Mouse (Mus musculus) adrenal gland, postnatal 25 days (tissue): ENCODE data around the gene Ift57. TPM values are rescaled to one million over a fixed set of nuclear protein-coding genes. Genes with fewer than 3 reads are reported as not detected.

ENCODE experiments used
- DNase-seq: peaks from one replicate; pipeline ENCODE4 v3.0.0; 2021; ENCODE audit warnings: mixed read lengths
- total RNA-seq: library from RNA; stranded (reverse); gene quantifications from 2 replicates; pipeline ENCODE4 v1.2.3, GENCODE M21; 2021

Ift57 gene
- total RNA-seq, 1 experiment from 2014 or later = 34.9 TPM

DNA sequence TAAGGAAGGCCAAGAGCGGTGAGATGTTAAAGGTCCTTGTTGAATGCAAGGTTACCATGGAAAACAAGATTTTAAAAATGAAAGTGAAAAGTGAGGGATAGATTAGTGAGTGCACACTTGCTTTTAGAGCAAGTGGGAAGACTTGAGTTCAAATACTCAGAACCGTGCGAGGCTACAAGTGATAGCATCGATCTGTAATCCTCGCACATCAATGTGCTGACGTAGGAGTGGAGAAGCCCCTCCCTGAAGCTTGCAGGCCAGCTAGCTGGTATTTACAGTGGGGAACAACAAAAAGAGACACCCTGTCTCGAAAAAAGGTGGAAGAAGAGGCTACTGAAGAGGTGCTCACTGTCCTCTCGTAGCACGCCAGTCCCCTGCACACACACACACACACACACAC, 94.6 kb downstream of the Ift57 start:
- DNase-seq = no peak

DNA sequence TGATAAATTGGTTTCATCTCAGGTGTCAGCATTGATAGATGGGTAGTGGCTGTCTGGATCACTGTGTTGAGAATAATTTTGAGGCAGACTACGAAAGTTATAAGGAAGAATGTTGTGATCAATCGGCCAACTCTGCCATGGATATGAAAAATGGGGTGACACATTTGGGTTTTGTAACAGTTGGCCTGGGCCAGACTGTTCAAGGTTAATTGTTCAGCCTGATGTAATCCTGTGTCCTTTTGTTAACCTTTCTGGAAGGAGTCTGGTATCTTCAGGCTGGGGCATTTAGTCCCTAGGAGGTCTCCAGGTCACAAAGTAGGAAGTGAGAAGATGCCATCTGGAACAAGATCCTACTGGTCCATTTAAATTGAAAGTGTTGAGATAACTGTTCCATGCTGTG, 97.2 kb downstream of the Ift57 start:
- DNase-seq = no peak

DNA sequence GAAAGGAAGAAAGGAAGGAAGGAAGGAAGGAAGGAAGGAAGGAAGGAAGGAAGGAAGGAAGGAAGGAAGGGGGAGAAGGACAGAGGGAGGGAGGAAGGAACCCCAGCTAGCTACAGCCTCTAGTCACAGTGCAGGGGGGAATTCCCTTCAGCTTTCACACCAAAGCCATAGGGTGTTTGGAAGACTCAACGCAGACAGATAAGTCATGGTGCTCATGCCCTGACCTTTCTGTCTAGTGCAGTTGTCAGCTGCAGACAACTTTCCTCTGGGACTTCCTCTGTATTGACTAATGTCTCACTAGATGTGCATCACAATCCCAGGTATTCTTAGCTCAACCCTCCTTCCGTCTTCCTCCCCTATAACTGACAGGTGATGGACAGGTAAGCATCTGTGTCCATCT, 97.9 kb downstream of the Ift57 start:
- no peak for DNase-seq

DNA sequence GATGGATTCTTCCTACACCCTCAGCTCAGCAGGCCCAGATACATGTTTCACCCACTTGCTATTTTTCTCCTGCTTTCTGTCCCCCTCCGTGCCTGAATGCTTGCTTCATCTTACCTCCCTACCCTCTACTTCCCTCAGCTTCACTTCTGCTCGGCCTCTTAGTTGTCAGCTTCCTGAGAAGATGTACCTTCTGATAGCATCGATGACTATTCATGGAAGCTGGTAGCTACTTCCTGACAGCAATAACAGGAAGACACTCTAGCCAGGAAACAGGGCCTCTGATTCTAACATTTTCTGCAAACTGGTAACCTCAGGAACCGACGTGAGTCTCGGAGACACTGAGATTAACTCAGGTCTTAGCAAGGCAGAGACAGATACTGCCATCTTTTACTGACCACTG, 99.8 kb downstream of the Ift57 start:
- DNase-seq = no peak

DNA sequence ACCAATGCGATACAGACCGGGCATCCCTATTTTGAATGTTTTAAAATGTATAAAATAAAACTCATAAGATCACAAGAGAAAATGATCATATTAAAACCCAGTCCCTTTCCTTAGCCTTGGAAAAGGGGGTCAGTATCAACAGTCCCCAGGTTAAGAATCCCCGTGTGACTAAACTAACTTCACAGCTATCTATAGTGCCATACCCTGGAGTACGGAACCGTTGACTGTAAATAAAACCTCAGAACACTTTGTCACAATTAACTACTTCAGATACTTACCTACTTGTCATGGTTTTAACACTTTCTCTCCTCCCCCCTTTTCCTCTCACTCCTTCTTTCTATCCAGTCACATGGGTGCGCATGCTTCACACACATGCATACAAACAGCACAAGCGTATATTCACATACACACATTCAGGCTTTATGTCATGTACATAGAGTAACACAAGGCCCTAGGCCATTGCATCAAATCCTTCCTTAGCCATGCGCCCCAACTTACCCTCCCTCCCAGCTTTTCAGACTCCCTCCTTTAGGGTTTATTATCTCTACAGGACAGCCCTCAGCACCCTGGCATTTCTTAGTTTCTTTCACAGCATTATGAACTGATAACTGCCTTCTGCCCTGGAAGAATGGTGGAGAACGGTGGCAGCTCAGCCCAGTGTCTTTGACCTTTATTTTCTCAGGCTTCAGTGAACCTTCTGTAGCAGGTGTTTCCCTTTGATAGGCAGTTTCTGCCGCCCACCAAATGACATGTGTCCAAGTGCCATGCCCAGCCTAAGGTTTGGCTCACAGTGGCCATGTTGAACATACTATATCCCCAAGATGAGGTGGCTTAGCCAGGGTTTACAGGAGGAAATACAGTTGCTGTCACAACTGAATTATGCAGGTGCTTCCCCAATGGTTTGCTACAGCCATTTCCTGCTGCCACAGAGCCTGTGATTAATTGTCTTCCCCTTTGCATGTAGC, 100.8 kb downstream of the Ift57 start, which contains the start of gene Cd47:
Cd47 (plus strand) TSS at position 937 of the 965 bp plus-strand sequence.
- DNase-seq = peak; percentile 9

DNA sequence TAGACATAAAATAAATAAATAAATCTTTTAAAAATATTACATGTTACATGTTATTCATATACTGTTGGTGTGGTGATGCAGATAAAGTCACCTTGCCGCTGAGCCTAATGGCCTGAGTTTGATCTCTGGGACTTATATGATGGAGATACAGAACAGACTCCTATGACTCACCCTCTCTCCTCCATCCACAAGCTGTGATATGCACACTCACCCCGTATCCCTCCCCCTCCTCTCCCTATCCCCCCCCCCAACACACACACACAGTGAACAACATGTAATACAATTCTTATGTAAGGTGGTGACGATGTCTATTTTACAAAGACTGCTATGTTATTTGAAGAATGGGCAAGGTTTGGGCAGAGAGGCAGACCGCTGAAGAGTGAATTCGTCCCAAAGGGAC, 102.0 kb downstream of the Ift57 start:
- no peak for DNase-seq

DNA sequence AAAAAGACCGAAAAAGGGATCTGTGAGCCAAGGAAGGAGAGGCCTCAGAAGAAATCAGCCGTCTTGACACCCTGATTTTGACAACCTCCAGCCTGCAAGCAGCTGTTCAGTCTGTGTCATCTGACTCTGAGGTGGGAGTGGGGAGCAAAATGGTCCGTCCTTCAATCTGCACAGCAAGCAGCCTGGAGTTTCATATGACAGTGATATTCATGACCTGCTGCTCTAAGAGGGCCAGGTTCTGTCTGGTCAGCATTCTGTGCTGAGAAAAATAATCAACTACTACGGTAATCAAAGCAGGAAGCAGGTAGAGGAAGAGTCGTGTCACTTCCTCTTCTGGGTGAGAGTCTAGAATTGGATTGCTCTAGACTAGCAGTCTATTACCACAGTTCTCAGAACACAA, 102.4 kb downstream of the Ift57 start:
- DNase-seq = no peak

DNA sequence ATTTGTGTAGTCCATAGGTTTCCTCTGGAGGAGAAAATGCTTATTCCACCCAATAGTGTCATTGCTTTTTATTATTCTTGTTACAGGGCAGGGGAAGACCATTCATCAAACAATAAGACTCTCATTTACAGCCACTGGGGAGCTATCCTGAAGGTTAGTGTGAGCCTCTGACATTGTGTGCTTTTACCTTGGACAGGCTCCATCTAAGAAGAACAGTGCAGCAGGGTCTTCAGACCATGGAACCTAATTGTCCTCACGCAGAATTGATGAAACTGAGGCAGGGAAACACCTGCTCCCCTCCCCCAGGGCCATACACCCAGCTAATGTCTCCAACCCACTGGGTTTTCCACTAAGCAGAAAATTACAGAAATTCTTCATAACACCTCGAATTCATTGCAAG, 104.0 kb downstream of the Ift57 start:
- no peak for DNase-seq

DNA sequence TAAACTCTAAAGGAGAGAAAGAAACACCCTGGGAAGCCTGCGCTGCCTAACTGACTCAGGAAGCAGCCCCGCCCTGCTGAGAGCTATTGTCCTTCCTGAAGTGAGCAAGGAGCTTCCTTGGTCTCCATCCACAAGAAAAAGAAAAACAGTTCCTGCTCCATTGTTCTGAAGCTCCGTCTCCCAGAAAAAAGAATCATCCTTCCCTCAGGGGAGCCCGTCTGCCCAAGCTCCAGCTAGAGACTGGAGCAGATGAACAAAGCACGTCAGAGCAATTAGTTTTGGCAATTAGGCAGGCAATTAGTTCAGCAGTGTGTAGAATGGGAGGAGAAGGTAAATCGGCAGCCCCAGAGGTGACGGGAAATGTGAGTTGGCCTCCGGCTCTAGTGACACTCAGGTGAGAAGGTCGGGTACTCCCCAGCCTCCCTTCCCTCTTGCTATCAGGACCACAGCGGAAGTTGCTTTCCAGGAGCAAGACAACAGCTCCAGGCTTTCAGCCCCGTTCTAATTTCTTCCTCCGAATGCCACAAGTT, 105.0 kb downstream of the Ift57 start:
- no peak for DNase-seq

DNA sequence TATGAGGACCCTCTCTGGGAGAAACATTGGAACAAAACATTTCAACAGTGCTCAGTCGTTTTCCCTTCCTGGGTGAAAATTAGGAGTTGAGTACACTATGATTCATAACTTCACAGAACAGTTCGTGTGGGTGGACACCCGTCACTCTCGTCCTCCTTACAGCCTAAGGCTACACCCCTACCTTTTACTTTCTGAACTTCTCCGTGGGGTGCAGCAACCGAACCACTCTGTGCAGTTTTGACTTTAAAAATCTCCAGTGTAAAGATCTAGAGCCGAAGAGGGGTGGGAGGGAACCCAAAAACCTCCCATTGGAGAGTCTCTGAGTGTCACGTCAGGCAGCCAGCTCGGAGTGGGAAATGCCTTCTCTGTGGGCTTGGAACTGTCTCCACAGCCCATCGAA, 107.9 kb downstream of the Ift57 start:
- no peak for DNase-seq

DNA sequence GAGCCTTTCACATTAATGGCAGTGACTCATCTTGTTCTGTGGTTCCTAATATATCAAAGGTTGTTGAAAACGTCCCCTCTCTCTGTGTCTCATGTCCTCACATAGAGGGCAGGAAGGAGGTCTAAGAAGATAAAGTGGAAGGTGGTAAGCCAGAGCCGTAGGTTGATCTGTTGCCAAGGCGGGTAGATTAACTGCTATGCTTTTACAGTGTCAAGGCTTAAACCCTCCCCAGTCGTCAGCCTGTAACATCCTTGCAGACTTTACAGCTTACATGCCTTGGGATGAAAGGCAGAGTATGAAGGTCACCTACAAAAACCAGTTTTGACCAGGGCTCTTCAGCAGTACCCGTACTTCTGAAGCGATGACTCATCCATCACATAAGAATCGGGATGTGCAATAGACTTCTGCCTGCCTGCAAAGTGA, 108.4 kb downstream of the Ift57 start:
- DNase-seq = no peak

DNA sequence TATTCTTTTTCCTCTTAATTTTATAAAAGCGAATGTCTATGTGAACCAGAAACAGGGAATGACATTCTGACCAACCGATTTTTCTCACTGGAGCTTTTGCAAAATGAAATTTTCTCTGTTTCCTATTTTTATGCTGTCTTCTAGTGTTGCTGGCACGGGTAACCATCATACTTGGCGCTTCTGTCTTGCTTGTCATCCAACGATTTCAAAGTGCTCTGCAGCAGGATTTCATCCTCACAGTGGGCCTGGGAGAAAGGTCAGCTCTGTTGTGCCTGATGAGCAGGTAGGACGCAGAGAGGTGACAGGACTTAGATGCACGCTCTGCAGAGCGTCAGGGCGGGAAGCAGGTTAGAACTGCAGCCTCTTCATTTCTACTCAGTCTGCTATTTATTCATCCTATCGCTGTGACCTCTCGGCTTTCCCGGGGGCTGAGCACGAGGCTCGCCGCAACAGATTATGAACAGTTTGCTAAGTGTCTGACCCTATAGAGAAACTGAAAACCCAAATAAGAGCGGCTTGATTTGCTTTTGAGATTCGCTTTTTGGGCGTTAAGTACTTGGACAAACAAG, 108.9 kb downstream of the Ift57 start:
- no peak for DNase-seq

DNA sequence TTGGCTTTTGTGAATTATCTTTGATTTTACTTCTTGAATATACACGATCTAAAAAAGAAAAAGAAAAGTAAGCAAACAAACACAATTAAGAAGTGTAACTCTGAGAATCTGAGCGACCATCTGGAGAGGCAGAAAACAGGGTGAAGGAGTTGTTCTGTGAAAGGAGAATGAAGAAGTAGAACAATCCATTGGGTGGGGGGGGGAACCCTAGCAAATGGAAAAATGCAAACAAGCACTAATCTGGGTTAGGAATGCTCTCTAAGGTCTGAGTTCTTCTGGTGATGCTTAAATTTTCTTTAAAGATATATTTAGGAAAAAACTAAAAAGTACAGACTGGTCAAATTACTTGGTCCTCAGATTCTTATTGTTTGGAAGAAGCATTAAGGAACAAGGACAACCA, 112.9 kb downstream of the Ift57 start:
- DNase-seq = no peak

DNA sequence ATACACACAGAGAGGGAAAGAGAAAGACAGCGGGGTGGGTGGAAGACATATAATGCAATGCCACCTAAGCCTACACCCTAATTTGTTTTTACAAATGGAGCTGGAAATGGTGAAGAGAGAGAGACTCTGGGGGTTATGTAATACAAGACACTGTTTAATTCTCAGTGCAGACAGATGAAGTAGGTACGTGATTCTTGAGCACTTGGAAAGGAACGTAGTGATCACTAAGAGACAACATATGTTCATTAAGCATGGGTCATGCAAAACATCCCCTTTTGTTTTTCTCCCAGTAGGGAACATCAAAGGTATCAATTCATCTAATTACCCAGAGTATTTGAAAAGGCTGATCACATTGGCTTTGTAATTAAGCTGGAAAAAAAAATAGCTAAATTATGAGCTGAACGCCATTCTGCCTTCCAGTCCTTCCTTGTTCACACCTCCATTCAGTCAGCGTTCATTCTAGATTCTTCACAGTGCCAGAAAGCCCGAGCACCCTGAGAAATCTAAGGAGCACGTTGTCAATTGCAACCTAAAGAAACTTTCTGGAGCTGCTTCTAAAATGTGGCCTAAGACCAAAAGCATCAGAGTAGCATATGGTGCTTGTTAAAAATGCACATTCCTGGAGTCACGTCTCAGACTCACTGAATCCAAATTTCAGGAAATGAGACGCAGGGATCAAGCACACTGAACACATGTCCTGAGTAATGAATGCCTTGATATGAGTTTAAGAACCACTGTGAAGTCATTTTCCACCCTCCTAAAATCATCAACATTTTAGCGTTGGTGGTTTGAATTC, 114.0 kb downstream of the Ift57 start:
- no peak for DNase-seq

DNA sequence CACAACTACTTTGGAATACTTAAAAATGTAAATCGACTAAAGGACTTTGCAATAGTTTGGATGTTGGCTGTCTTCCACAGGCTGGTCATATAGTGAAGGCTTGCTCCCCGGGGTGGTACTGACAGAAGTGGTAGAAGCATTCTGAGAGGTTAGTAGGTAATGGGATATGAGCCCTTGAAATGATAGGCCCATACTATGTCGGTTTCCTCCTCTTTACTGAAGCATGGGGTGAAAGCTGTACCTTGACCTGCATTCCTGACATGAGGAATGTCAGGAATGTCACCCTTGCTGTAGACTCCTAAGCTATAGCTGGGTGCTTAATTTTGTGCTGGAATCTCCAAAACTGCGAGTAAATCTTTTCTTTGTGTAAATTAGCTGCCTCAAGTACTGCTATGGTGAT, 115.4 kb downstream of the Ift57 start:
- DNase-seq = no peak

Other genes starting within 250 kb of the Ift57 start
- 175 and 220 TPM in 2 replicates for gene Cd47, start 101.3 kb downstream of the Ift57 start, total RNA-seq